Mouse (Mus musculus) kidney, adult 2 months (tissue): ENCODE results near the gene Nptxr. TPM values are rescaled to one million over a fixed set of nuclear protein-coding genes. Genes with fewer than 3 reads are reported as not detected.

ENCODE experiments used
- DNase-seq: peaks from one replicate; pipeline ENCODE4 v3.0.0; 2021
- H3K27ac ChIP-seq: fragments of 200-500 bp; 2 replicates; pipeline ENCODE4 v1.5.1; 2012; ENCODE audit warnings: low read depth, low read length, control low read depth, inconsistent platforms; ENCODE audit not compliant: insufficient read depth
- H3K27me3 ChIP-seq: fragments of 200-500 bp; replicated peaks from 2 replicates; pipeline ENCODE4 v1.6.1; 2012; ENCODE audit warnings: mild to moderate bottlenecking, moderate library complexity, low read length, inconsistent platforms; ENCODE audit not compliant: control insufficient read depth, insufficient read depth
- H3K36me3 ChIP-seq: fragments of 200-500 bp; 2 replicates; pipeline ENCODE4 v1.6.1; 2012; ENCODE audit warnings: mild to moderate bottlenecking, moderate library complexity, low read length, inconsistent platforms; ENCODE audit not compliant: control insufficient read depth, insufficient read depth
- H3K4me1 ChIP-seq: fragments of 200-500 bp; 2 replicates; pipeline ENCODE4 v1.6.1; 2011; ENCODE audit warnings: low read length; ENCODE audit not compliant: control insufficient read depth, insufficient read depth
- H3K4me3 ChIP-seq: fragments of 200-500 bp; 2 replicates; pipeline ENCODE4 v1.5.1; 2011; ENCODE audit warnings: mild to moderate bottlenecking, low read depth, low read length, control low read depth; ENCODE audit not compliant: insufficient read depth
- CTCF ChIP-seq: fragments of 200-500 bp; conservative IDR thresholded peaks from 2 replicates; pipeline ENCODE4 v1.5.1; 2011; ENCODE audit warnings: low read depth, mild to moderate bottlenecking, control low read depth, low read length, moderate library complexity, mixed read lengths; ENCODE audit not compliant: insufficient read depth, insufficient read length
- POLR2A ChIP-seq: fragments of 200-500 bp; IDR thresholded peaks from one replicate; pipeline ENCODE4 v1.6.1; 2011; ENCODE audit warnings: low read depth, low read length, control low read depth
- WGBS: fragments of 180-500 bp; shearing (Covaris S2); methylation state at CpG from one replicate; pipeline ENCODE4 v1.1.7; 2018; 5-methylcytosine and 5-hydroxymethylcytosine counted together
- polyA plus RNA-seq: library from polyadenylated mRNA; depleted of rRNA; stranded (reverse); fragments of >200 nt; gene quantifications from 2 replicates; pipeline ENCODE4 v1.2.3, GENCODE M21; 2012

The Nptxr gene
- polyA plus RNA-seq, 1 experiment, result 2.0 TPM

GRCm38 (mm10) chr15:79834130-79834880 is 29.7 kb upstream of the Nptxr start, which contains the start of the genes Npcd and Cbx6:
Gene Npcd (minus strand): TSS chr15:79834237.
Gene Cbx6 (minus strand): TSS chr15:79834688.
- TF ChIP-seq CTCF (no peak), POLR2A (peak; percentile 45)
- peak within 1 kb of the TSS; percentile 25; the same call in 1 of the 2 replicates for H3K27ac ChIP-seq
- 2% methylated on average over 58 of the region's 58 CpGs for WGBS
- no peaks in the 10 kb centered on the region for H3K27me3 ChIP-seq
- peak; percentile 97 for DNase-seq
- H3K4me3 ChIP-seq, result peak within 1 kb of the TSS; percentile 60
- H3K4me1 ChIP-seq, result peaks cover 6% of the 10 kb centered on the region; the same call in 1 of the 2 replicates
- no peaks in the 10 kb centered on the region for H3K36me3 ChIP-seq

DNA sequence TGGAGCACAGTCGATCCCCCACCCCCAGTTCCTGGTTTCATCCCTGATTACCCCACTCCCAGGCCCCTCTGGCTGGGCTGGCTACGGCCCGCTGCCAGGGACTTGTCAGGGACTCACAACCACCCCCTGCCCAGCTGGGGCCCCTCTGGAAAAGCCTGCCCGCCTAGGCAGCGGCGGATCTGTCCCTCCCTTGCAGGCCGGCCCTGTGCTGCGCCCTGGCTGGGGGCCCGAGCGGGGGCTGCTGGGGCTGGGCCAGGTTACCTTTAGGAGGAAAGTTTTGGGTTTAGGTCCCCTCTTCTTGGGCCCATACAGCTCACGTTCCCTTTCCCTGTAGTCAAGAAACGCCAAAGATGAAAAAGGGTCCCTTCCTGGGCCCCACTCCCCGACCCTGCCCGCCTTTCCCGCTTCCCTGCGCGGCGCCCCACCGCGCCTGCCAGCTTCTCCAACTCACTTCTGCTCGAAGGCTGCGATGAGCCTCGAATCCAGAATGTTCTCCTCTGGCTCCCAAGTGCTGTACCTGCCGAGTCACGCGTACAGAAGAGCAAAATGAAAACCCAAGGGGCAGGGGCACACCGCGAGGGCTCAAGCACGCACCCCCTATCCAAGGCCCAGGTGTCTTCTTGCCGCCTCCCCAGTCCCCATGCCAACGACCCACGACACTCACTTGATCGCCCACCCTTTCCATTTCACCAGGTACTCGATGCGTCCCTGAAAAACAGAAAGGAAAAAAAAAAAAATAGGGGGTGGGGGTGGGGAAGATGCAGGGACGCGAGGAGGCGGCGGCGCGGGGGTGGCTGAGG is 28.9 kb upstream of the Nptxr start:
- DNase-seq, result peak; percentile 22
- H3K4me3 ChIP-seq, result peak overlapping the region; percentile 60
- 2% methylated on average over 41 of the region's 41 CpGs for WGBS
- peaks cover 6% of the 10 kb centered on the region; the same call in 1 of the 2 replicates for H3K4me1 ChIP-seq
- no peak for TF ChIP-seq CTCF
- no peak for TF ChIP-seq POLR2A
- H3K36me3 ChIP-seq, result no peaks in the 10 kb centered on the region
- H3K27ac ChIP-seq, result peak overlapping the region; percentile 25; the same call in 1 of the 2 replicates
- no peaks in the 10 kb centered on the region for H3K27me3 ChIP-seq

DNA sequence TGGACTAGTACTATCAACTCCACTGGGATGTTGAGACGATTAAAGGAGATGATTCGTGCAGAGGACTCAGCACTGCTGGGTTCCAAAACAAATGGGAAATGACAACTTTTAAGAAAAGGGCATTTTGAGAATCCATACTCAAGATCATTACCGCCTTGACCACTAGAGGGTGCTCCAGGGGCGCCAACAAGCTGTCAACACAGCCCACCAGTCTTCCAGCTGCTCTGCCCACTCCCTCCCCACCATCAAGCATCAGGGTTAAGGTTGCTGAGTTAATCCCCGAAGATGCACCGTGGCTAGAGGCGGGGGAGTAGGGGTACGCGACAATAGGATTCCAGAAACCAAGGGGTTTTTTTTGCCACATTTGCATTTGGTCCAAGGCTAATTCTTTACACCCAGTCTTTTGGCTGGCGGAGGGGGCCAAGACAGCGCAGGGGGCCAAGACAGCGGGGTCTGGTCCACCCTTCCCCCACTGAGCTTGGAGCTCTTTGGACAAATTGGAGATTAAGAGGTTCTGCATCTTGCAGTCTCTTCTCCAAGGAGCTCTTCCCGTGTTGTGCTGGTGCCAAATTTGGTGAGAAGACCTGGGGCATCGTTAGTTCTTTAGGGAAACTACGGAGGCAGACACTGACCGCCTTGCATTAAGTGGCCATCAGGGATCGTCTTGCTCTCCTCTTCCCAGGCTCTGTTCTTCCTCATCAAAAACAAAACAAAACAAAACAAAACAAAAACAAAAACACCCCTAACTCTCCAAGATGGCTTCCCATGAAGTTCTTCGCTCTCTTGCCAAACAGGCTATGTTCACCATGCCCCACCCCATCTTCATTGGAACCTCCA is 27.7 kb upstream of the Nptxr start:
- 41% methylated on average over 18 of the region's 18 CpGs for WGBS
- H3K4me3 ChIP-seq, result no peak overlapping the region
- H3K36me3 ChIP-seq, result no peaks in the 10 kb centered on the region
- peak; percentile 77 for DNase-seq
- H3K4me1 ChIP-seq, result peaks cover 6% of the 10 kb centered on the region; the same call in 1 of the 2 replicates
- peak; percentile 81 for TF ChIP-seq CTCF
- TF ChIP-seq POLR2A, result no peak
- H3K27ac ChIP-seq, result no peak overlapping the region
- H3K27me3 ChIP-seq, result no peaks in the 10 kb centered on the region

- 7% methylated on average over 4 of the region's 4 CpGs for WGBS
- H3K27me3 ChIP-seq, result no peaks in the 10 kb centered on the region
- peak; percentile 80 for DNase-seq
- no peaks in the 10 kb centered on the region for H3K36me3 ChIP-seq
- no peak overlapping the region for H3K27ac ChIP-seq
- no peak for TF ChIP-seq POLR2A
- TF ChIP-seq CTCF, result peak; percentile 87
- H3K4me1 ChIP-seq, result peaks cover 6% of the 10 kb centered on the region; the same call in 1 of the 2 replicates
- H3K4me3 ChIP-seq, result no peak overlapping the region
These were observed 25.8 kb upstream of the Nptxr start for GRCm38 (mm10) chr15:79830388-79830787.

DNA sequence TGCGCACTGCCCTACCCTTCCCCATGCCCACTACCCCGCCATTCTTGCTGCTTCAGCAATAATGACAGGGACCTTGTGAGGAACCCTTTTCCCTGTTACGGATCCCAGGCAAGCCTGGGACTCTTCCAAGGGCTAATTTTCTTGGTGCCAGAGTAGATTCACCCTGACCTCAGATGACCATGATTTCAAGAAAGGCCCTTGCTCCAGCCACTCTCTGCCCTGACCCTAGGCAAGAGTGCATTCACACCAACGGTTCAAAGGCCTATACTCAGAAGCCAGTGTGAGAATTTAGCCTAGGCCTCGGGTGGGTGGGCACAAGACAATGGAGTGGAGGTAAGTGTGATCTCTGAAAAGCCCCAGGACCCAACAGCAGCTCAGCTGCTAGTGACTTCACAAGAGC is 24.9 kb upstream of the Nptxr start:
- Histone ChIP-seq H3K27ac (no peak overlapping the region), H3K36me3 (no peaks in the 10 kb centered on the region), H3K27me3 (no peaks in the 10 kb centered on the region), H3K4me3 (no peak overlapping the region), H3K4me1 (peaks cover 6% of the 10 kb centered on the region; the same call in 1 of the 2 replicates)
- no peak for DNase-seq
- TF ChIP-seq CTCF (no peak), POLR2A (no peak)
- WGBS, result 75% methylated on average over 5 of the region's 5 CpGs

GRCm38 (mm10) chr15:79828366-79829035 is 23.9 kb upstream of the Nptxr start:
- no peak overlapping the region for H3K27ac ChIP-seq
- no peak for DNase-seq
- 50% methylated on average over 46 of the region's 46 CpGs for WGBS
- no peaks in the 10 kb centered on the region for H3K36me3 ChIP-seq
- H3K27me3 ChIP-seq, result no peaks in the 10 kb centered on the region
- no peak for TF ChIP-seq POLR2A
- TF ChIP-seq CTCF, result no peak; the same call in 1 of the 2 replicates
- peaks cover 6% of the 10 kb centered on the region; the same call in 1 of the 2 replicates for H3K4me1 ChIP-seq
- no peak overlapping the region for H3K4me3 ChIP-seq
